Mouse (Mus musculus): ENCODE measurements around the gene Brf1. TPM values are rescaled to one million over a fixed set of nuclear protein-coding genes. Genes with fewer than 3 reads are reported as not detected.

The Brf1 gene
- polyA plus RNA-seq, 1 experiment: 83.3 TPM

DNA sequence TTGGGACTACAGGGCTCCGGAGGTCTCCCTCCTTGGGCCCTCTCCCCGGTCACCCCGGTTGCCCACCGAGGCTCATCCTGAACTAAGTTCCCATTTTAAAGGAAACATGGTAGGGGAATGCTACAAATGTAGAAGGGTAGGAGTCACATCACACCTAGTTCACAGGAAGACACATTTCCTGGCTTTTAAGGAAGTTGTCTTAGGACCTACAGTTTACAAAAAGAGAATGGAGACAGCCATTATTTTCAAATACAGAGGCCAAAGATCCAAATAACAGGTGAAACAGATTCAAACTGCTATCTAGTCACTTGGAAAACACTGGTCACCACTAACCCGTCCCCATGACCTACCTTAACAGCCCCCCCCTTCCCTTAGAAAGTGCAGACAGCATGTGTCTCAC is 11.9 kb upstream of the Brf1 start:
- DNase-seq: no peak
- H3K4me1 ChIP-seq (ENCODE audit: control insufficient read depth, insufficient read depth, low read length): peaks cover 19% of the 10 kb centered on the region
- 71% methylated on average over 5 of the region's 5 CpGs for WGBS
- no peak overlapping the region for H3K4me3 ChIP-seq (replicated peaks; ENCODE audit: extremely low read depth, low read depth, low read length)
- no peak for TF ChIP-seq CTCF (IDR thresholded peaks at IDR 0.05; ENCODE audit: insufficient read depth, low read length)
- no peak for TF ChIP-seq POLR2A (IDR thresholded peaks at IDR 0.05; ENCODE audit: borderline replicate concordance, extremely low read depth, low read depth, low read length)

DNA sequence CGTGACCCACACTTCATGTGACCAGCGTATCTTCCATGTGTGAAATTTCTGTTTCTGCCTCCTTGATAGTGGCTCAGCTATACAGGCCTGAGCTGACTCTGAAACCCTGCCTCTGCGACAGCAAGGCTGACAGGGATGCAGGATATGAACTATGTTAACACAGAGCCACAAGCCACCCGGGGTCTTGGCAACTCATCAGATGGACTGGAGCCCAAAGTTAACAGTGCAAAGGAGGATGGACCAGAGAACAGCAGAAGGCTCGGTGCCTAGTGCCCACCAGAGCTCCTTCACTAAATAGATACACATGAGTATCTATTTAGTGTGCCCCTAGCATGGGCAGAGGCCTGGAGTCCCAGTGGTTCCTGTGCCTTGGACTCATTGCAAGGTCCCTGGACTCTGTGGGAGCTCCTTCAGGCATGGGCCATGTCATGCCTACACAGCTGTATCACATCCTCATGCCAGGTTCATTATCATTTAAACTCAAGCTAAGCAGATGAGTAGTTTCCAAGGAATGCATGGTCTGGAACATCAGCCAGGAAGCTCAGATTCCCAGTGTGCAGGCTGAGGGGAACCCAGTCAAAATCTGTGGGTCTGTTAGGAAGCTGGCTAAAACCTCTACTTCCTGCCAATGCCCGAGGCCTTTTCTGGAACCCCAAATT is 11.3 kb upstream of the Brf1 start:
- Histone ChIP-seq H3K4me3 (replicated peaks; ENCODE audit: extremely low read depth, low read depth, low read length) (no peak overlapping the region), H3K4me1 (ENCODE audit: control insufficient read depth, insufficient read depth, low read length) (peaks cover 19% of the 10 kb centered on the region)
- no peak for DNase-seq
- TF ChIP-seq POLR2A (IDR thresholded peaks at IDR 0.05; ENCODE audit: borderline replicate concordance, extremely low read depth, low read depth, low read length): no peak
- TF ChIP-seq CTCF (IDR thresholded peaks at IDR 0.05; ENCODE audit: insufficient read depth, low read length): no peak
- WGBS: 37% methylated on average over 6 of the region's 6 CpGs

DNA sequence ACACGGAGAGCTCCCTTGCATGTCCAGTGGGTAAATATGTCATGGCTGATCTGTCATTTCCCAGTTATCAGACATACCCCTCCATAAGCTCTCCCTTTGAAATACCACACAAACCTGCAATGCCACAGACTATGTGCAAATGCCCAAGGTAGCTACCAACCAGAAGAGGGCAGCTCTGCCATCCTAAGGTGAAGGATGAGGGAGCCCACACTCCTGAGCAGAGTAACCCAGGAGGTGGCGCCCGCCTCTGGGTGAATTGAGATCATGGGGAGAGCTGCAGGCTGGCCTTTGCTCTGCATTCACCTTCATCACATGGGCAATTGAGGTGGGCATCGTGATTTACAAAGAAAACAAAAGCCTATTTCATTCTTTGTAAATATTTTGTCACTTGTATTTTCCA is 4.5 kb upstream of the Brf1 start:
- no peak overlapping the region for H3K4me3 ChIP-seq (replicated peaks; ENCODE audit: extremely low read depth, low read depth, low read length)
- TF ChIP-seq POLR2A (IDR thresholded peaks at IDR 0.05; ENCODE audit: borderline replicate concordance, extremely low read depth, low read depth, low read length) (no peak), CTCF (IDR thresholded peaks at IDR 0.05; ENCODE audit: insufficient read depth, low read length) (peak; percentile 63)
- WGBS: 24% methylated on average over 4 of the region's 4 CpGs
- no peaks in the 10 kb centered on the region; the same call in none of the 2 replicates for H3K4me1 ChIP-seq (ENCODE audit: control insufficient read depth, insufficient read depth, low read length)
- DNase-seq: peak; percentile 62

DNA sequence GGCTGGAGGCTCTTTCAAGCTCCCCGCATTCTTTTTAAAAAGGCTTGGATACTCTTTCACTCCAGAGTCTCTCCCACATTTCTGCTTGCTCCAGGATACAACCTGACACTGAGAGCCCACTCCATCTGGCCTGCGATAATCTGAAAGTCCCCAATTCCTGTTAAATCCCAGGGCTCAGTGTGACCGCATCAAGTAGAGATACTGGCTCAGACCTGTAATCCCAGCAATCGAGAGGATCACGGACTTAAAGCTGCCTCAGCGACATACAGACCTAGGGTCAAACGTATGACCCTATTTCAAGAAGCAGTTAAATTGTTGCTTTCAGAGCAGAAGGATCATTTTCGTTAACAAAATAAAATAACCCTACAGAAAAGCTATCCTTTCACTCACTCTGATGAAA is 3.5 kb upstream of the Brf1 start:
- no peak for TF ChIP-seq POLR2A (IDR thresholded peaks at IDR 0.05; ENCODE audit: borderline replicate concordance, extremely low read depth, low read depth, low read length)
- TF ChIP-seq CTCF (IDR thresholded peaks at IDR 0.05; ENCODE audit: insufficient read depth, low read length): no peak
- DNase-seq: no peak
- Histone ChIP-seq H3K4me3 (replicated peaks; ENCODE audit: extremely low read depth, low read depth, low read length) (no peak overlapping the region), H3K4me1 (ENCODE audit: control insufficient read depth, insufficient read depth, low read length) (no peaks in the 10 kb centered on the region; the same call in none of the 2 replicates)
- 88% methylated on average over 8 of the region's 8 CpGs for WGBS

DNA sequence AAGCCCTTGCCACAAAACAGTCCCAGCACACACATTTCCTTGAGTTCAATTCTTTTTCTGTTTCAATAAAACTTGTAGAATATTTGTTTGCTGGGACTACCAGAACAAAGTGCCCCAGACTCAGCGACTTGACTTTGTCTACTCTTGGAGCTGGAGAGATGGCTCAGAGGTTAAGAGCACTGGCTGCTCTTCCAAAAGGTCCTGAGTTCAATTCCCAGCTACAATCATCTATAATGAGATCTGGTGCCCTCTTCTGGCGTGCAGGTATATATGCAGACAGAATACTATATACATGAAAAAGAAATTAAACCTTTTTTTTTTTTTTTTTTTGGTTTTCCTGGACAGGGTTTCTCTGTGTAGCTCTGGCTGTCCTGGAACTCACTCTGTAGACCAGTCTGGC is 2.2 kb upstream of the Brf1 start:
- Histone ChIP-seq H3K4me3 (replicated peaks; ENCODE audit: extremely low read depth, low read depth, low read length) (no peak overlapping the region), H3K4me1 (ENCODE audit: control insufficient read depth, insufficient read depth, low read length) (peaks cover 3% of the 10 kb centered on the region)
- TF ChIP-seq POLR2A (IDR thresholded peaks at IDR 0.05; ENCODE audit: borderline replicate concordance, extremely low read depth, low read depth, low read length) (no peak), CTCF (IDR thresholded peaks at IDR 0.05; ENCODE audit: insufficient read depth, low read length) (no peak)
- DNase-seq: no peak
- 37% methylated on average over 2 of the region's 2 CpGs for WGBS

DNA sequence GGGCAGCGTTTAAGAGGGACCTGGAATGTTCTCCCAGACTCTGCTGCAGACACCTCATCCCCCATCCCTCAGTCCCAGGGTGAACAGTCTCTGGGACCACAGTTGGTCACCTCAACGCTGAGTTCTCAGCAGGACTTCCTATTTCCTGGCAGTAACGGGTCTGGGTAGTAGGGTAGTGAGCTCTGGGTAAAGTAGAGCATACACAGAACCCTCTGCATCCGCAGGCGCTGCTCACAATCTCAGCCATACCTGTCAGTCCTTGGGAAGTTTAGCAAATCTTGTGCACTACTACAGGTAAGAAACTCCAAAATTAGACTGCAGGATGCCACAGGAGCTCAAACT is 600 bp upstream of the Brf1 start:
- peaks cover 3% of the 10 kb centered on the region for H3K4me1 ChIP-seq (ENCODE audit: control insufficient read depth, insufficient read depth, low read length)
- WGBS: 2% methylated on average over 5 of the region's 5 CpGs
- peak overlapping the region; percentile 72 for H3K4me3 ChIP-seq (replicated peaks; ENCODE audit: extremely low read depth, low read depth, low read length)
- TF ChIP-seq CTCF (IDR thresholded peaks at IDR 0.05; ENCODE audit: insufficient read depth, low read length) (no peak), POLR2A (IDR thresholded peaks at IDR 0.05; ENCODE audit: borderline replicate concordance, extremely low read depth, low read depth, low read length) (no peak; the same call in 1 of the 2 replicates)
- no peak for DNase-seq

DNA sequence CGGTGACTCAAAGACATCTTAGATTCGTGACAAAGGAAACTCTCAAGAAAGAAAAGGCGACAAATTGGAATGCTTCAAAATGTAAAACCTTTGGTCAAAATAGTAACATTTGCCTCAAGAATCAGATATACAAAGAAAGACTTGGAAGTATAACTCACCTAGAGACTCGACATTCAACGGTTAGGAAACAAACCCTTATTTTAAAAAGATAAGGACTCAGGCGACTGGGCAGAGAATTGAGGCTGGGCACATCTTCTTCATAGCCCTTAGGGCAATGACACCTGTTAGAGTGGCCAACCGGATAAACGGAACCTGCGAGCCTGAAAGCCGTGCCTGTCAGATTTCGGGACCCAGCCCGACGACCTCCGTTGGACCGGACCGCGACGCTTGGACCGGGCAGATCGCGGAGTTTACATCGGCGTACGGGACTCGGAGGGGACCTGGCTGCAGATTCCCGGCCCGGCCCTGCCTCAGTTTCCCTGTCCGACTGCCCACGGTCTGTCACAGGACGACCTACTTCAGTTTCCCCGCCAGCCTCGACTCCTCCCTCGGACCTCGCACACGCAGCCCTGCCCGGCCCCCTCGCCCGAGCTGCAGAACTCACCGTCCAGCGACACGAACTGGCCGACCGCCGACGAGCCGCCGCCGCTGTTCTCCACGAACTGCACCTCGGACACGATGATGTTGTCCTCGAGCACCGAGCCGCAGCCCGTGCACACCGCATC is 773 bp downstream of the Brf1 start:
- no peak for DNase-seq
- no peak for TF ChIP-seq CTCF (IDR thresholded peaks at IDR 0.05; ENCODE audit: insufficient read depth, low read length)
- WGBS: under 1% methylated on average over 56 of the region's 56 CpGs

DNA sequence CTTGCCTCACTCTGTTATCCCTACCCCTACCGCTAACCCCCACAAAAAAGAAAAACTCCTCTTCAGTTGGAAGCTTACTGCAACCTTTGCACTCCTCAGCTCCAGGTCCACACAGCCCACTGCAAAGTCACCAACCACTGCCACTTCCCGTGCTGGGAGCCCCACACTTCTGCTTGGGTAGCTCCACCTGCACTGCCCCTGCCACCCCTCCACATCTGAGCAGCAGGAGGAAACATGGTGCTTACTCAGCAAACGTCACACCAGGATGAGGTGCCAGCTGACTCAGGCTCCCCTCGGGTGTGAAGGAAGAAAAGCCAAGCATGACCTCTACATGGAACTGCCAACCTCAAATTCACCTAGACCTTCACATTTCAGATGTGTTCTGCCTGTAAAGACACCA is 6.4 kb downstream of the Brf1 start:
- no peak for DNase-seq
- Histone ChIP-seq H3K4me1 (ENCODE audit: control insufficient read depth, insufficient read depth, low read length) (peaks cover 3% of the 10 kb centered on the region), H3K4me3 (replicated peaks; ENCODE audit: extremely low read depth, low read depth, low read length) (no peak overlapping the region)
- no peak for TF ChIP-seq CTCF (IDR thresholded peaks at IDR 0.05; ENCODE audit: insufficient read depth, low read length)
- no peak for TF ChIP-seq POLR2A (IDR thresholded peaks at IDR 0.05; ENCODE audit: borderline replicate concordance, extremely low read depth, low read depth, low read length)
- 51% methylated on average over 4 of the region's 4 CpGs for WGBS

More for the DNA sequence above, 773 bp downstream of the Brf1 start:
- Histone ChIP-seq H3K4me3 (replicated peaks; ENCODE audit: extremely low read depth, low read depth, low read length) (peak overlapping the region; percentile 99), H3K4me1 (ENCODE audit: control insufficient read depth, insufficient read depth, low read length) (peaks cover 3% of the 10 kb centered on the region)

DNA sequence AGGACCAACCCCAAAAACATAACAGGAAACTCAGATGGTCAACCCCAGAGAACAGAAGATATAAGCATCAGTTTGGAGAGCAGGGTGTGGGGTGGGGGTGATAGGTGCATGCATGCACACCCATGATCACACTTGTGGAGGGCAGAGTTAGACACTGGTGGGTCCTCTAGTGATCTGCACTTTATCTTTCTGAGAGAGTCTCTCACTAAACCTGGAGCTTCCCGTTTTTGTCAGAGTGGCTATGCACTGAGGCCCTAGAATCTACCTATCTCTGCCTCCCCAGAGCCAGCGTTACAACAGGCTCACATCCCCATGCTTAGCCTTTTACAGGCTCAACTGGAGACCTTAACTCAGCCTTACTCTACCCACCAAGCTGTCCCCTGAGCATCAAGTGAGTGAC is 9.1 kb downstream of the Brf1 start:
- TF ChIP-seq POLR2A (IDR thresholded peaks at IDR 0.05; ENCODE audit: borderline replicate concordance, extremely low read depth, low read depth, low read length): no peak
- TF ChIP-seq CTCF (IDR thresholded peaks at IDR 0.05; ENCODE audit: insufficient read depth, low read length): no peak
- H3K4me3 ChIP-seq (replicated peaks; ENCODE audit: extremely low read depth, low read depth, low read length): no peak overlapping the region
- 72% methylated on average over 2 of the region's 2 CpGs for WGBS
- H3K4me1 ChIP-seq (ENCODE audit: control insufficient read depth, insufficient read depth, low read length): no peaks in the 10 kb centered on the region
- DNase-seq: no peak
